Mouse (Mus musculus): ENCODE data around the gene Ncoa5. TPM values are rescaled to one million over a fixed set of nuclear protein-coding genes. Genes with fewer than 3 reads are reported as not detected.
A peak's percentile ranks its signal among the peaks of the same experiment; 100 is the strongest.

Gene Ncoa5
- polyA plus RNA-seq, 1 experiment from 2014 or later = 18.3 TPM

GRCm38 (mm10) chr2:164967193-164967592 lies 67.5 kb downstream of the Ncoa5 start:
- 8% methylated on average over 6 of the region's 6 CpGs for WGBS (ENCODE audit: insufficient replicate concordance)
- Histone ChIP-seq H3K4me1 (replicated peaks) (no peaks in the 10 kb centered on the region), H3K36me3 (no peaks in the 10 kb centered on the region), H3K4me2 (no peak overlapping the region), H3K27ac (no peak overlapping the region), H3K27me3 (peaks cover 91% of the 10 kb centered on the region), H3K9me3 (replicated peaks) (no peaks in the 10 kb centered on the region), H3K9ac (no peak overlapping the region), H3K4me3 (replicated peaks) (no peak overlapping the region)
- ATAC-seq (ENCODE audit: low read depth) = no peak
- DNase-seq = no peak

- 19% methylated on average over 8 of the region's 8 CpGs for WGBS (ENCODE audit: insufficient replicate concordance)
- Histone ChIP-seq H3K27me3 (peaks cover 86% of the 10 kb centered on the region), H3K9ac (no peak overlapping the region), H3K36me3 (no peaks in the 10 kb centered on the region), H3K4me2 (no peak overlapping the region), H3K9me3 (replicated peaks) (no peaks in the 10 kb centered on the region), H3K4me3 (replicated peaks) (no peak overlapping the region), H3K4me1 (replicated peaks) (peaks cover 3% of the 10 kb centered on the region; the same call in 1 of the 2 replicates), H3K27ac (no peak overlapping the region)
- ATAC-seq (ENCODE audit: low read depth) = no peak
- no peak for DNase-seq
Observed at GRCm38 (mm10) chr2:164966381-164966780, 68.3 kb downstream of the Ncoa5 start.

GRCm38 (mm10) chr2:164964981-164965380 lies 69.7 kb downstream of the Ncoa5 start:
- Histone ChIP-seq H3K4me1 (replicated peaks) (peaks cover 13% of the 10 kb centered on the region), H3K36me3 (no peaks in the 10 kb centered on the region), H3K9ac (no peak overlapping the region), H3K4me2 (no peak overlapping the region), H3K27ac (no peak overlapping the region), H3K27me3 (peaks cover 84% of the 10 kb centered on the region), H3K9me3 (replicated peaks) (no peaks in the 10 kb centered on the region), H3K4me3 (replicated peaks) (no peak overlapping the region)
- DNase-seq (no peak), ATAC-seq (ENCODE audit: low read depth) (no peak)
- 75% methylated on average over 1 of the region's 1 CpGs for WGBS (ENCODE audit: insufficient replicate concordance)

GRCm38 (mm10) chr2:164964242-164964894 lies 70.3 kb downstream of the Ncoa5 start:
- Histone ChIP-seq H3K9me3 (replicated peaks) (no peaks in the 10 kb centered on the region), H3K27me3 (peaks cover 79% of the 10 kb centered on the region), H3K4me2 (no peak overlapping the region), H3K9ac (no peak overlapping the region), H3K4me3 (replicated peaks) (no peak overlapping the region), H3K27ac (no peak overlapping the region), H3K4me1 (replicated peaks) (peaks cover 13% of the 10 kb centered on the region), H3K36me3 (no peaks in the 10 kb centered on the region)
- DNase-seq = no peak
- WGBS (ENCODE audit: insufficient replicate concordance) = 48% methylated on average over 8 of the region's 9 CpGs
- ATAC-seq (ENCODE audit: low read depth) = no peak

- Histone ChIP-seq H3K36me3 (no peaks in the 10 kb centered on the region), H3K27me3 (peaks cover 66% of the 10 kb centered on the region), H3K4me3 (replicated peaks) (no peak overlapping the region), H3K4me2 (no peak overlapping the region), H3K27ac (no peak overlapping the region), H3K9me3 (replicated peaks) (0 out of 2 replicates have a peak, but pooled peaks cover 2% of the 10 kb centered on the region), H3K4me1 (replicated peaks) (peaks cover 13% of the 10 kb centered on the region), H3K9ac (no peak overlapping the region)
- 35% methylated on average over 7 of the region's 7 CpGs for WGBS (ENCODE audit: insufficient replicate concordance)
- DNase-seq = no peak
- ATAC-seq (ENCODE audit: low read depth) = no peak
Observed at GRCm38 (mm10) chr2:164962183-164962580, 72.5 kb downstream of the Ncoa5 start.

GRCm38 (mm10) chr2:164961506-164962182 lies 73.0 kb downstream of the Ncoa5 start:
- Histone ChIP-seq H3K4me2 (peak overlapping the region; percentile 68), H3K27ac (no peak overlapping the region), H3K9ac (no peak overlapping the region), H3K36me3 (no peaks in the 10 kb centered on the region), H3K9me3 (replicated peaks) (0 out of 2 replicates have a peak, but pooled peaks cover 2% of the 10 kb centered on the region), H3K4me3 (replicated peaks) (no peak overlapping the region), H3K4me1 (replicated peaks) (peaks cover 13% of the 10 kb centered on the region), H3K27me3 (peaks cover 66% of the 10 kb centered on the region)
- ATAC-seq (ENCODE audit: low read depth) = peak; percentile 50; the same call in 1 of the 2 replicates
- 10% methylated on average over 17 of the region's 17 CpGs for WGBS (ENCODE audit: insufficient replicate concordance)
- no peak for DNase-seq

- no peak for DNase-seq
- peak within 1 kb of the TSS; percentile 55 for H3K9ac ChIP-seq
- 2% methylated on average over 23 of the region's 54 CpGs for WGBS (ENCODE audit: insufficient replicate concordance)
- peak within 1 kb of the TSS; percentile 57 for H3K4me3 ChIP-seq (replicated peaks)
- no peaks in the 10 kb centered on the region for H3K36me3 ChIP-seq
- peaks cover 13% of the 10 kb centered on the region for H3K4me1 ChIP-seq (replicated peaks)
- no peak within 1 kb of the TSS for H3K27ac ChIP-seq
- ATAC-seq (ENCODE audit: low read depth) = peak; percentile 72
- peak within 1 kb of the TSS; percentile 68 for H3K4me2 ChIP-seq
- peaks cover 59% of the 10 kb centered on the region for H3K27me3 ChIP-seq
- 0 out of 2 replicates have a peak, but pooled peaks cover 2% of the 10 kb centered on the region for H3K9me3 ChIP-seq (replicated peaks)
Observed at GRCm38 (mm10) chr2:164960716-164961441, 73.8 kb downstream of the Ncoa5 start, which contains the start of gene Slc12a5. Slc12a5 (plus strand) TSS chr2:164960802.

- DNase-seq (no peak), ATAC-seq (ENCODE audit: low read depth) (no peak)
- Histone ChIP-seq H3K4me1 (replicated peaks) (peaks cover 13% of the 10 kb centered on the region), H3K27me3 (peaks cover 57% of the 10 kb centered on the region), H3K27ac (no peak overlapping the region), H3K9ac (no peak overlapping the region), H3K9me3 (replicated peaks) (0 out of 2 replicates have a peak, but pooled peaks cover 2% of the 10 kb centered on the region), H3K4me2 (no peak overlapping the region), H3K36me3 (no peaks in the 10 kb centered on the region), H3K4me3 (replicated peaks) (no peak overlapping the region)
- 56% methylated on average over 9 of the region's 9 CpGs for WGBS (ENCODE audit: insufficient replicate concordance)
Observed at GRCm38 (mm10) chr2:164957548-164958315, 76.9 kb downstream of the Ncoa5 start.

- Histone ChIP-seq H3K9me3 (replicated peaks) (0 out of 2 replicates have a peak, but pooled peaks cover 2% of the 10 kb centered on the region), H3K4me1 (replicated peaks) (peaks cover 8% of the 10 kb centered on the region), H3K4me3 (replicated peaks) (no peak overlapping the region), H3K36me3 (no peaks in the 10 kb centered on the region), H3K27me3 (peaks cover 62% of the 10 kb centered on the region), H3K4me2 (no peak overlapping the region), H3K27ac (no peak overlapping the region), H3K9ac (no peak overlapping the region)
- 50% methylated on average over 5 of the region's 5 CpGs for WGBS (ENCODE audit: insufficient replicate concordance)
- no peak for ATAC-seq (ENCODE audit: low read depth)
- DNase-seq = no peak
Observed at GRCm38 (mm10) chr2:164956195-164956594, 78.5 kb downstream of the Ncoa5 start.

- no peak overlapping the region for H3K9ac ChIP-seq
- H3K4me2 ChIP-seq = no peak overlapping the region
- ATAC-seq (ENCODE audit: low read depth) (no peak), DNase-seq (no peak)
- no peak overlapping the region for H3K4me3 ChIP-seq (replicated peaks)
- WGBS (ENCODE audit: insufficient replicate concordance) = 50% methylated on average over 4 of the region's 4 CpGs
- H3K9me3 ChIP-seq (replicated peaks) = 0 out of 2 replicates have a peak, but pooled peaks cover 2% of the 10 kb centered on the region
- H3K27ac ChIP-seq = no peak overlapping the region
- peaks cover 5% of the 10 kb centered on the region for H3K4me1 ChIP-seq (replicated peaks)
- H3K36me3 ChIP-seq = no peaks in the 10 kb centered on the region
- H3K27me3 ChIP-seq = peaks cover 62% of the 10 kb centered on the region
Observed at GRCm38 (mm10) chr2:164955725-164956124, 78.9 kb downstream of the Ncoa5 start.

All from liver, embryonic 13.5 days (tissue).